Mouse (Mus musculus) heart, embryonic 14.5 days (tissue): ENCODE measurements around the gene Slc6a19. TPM values are rescaled to one million over a fixed set of nuclear protein-coding genes. Genes with fewer than 3 reads are reported as not detected.

Experiments used
- ATAC-seq: fragments of 200-750 bp; cut with Nextera tagmentation; 2 replicates; pipeline ENCODE4 v1.8.0; 2017; ENCODE audit warnings: low read depth, moderate TSS enrichment; ENCODE audit not compliant: insufficient number of reproducible peaks, insufficient read depth, low FRiP score
- H3K27ac ChIP-seq, 2 experiments: fragments of 200-500 bp in 1 of 2; fragments of 300-500 bp in 1 of 2; sonication (generic) in 1 of 2; replicated peaks in 1 of 2; 2 replicates each; pipeline ENCODE4 v1.5.1; 2012 to 2014; ENCODE audit warnings: low read depth in 2 of 2, low read length in 2 of 2, control low read depth in 1 of 2, mild to moderate bottlenecking in 1 of 2, mixed read lengths in 1 of 2; ENCODE audit not compliant: control insufficient read depth in 1 of 2, insufficient read depth in 1 of 2
- H3K27me3 ChIP-seq: fragments of 300-500 bp; sonication (generic); 2 replicates; pipeline ENCODE4 v1.6.1; 2014; ENCODE audit warnings: mild to moderate bottlenecking, low read length, control low read depth; ENCODE audit not compliant: control insufficient read depth, insufficient read depth
- H3K36me3 ChIP-seq: fragments of 300-500 bp; sonication (generic); 2 replicates; pipeline ENCODE4 v1.6.1; 2014; ENCODE audit warnings: mild to moderate bottlenecking, control low read depth, low read length, mixed read lengths; ENCODE audit not compliant: control insufficient read depth, insufficient read depth
- H3K4me1 ChIP-seq, 2 experiments: fragments of 200-500 bp in 1 of 2; fragments of 300-500 bp in 1 of 2; sonication (generic) in 1 of 2; 2 replicates each; pipeline ENCODE4 v1.6.1; 2012 to 2014; ENCODE audit warnings: low read length in 2 of 2, control low read depth in 1 of 2, mixed read lengths in 1 of 2; ENCODE audit not compliant: control insufficient read depth in 2 of 2, insufficient read depth in 2 of 2
- H3K4me2 ChIP-seq: fragments of 300-500 bp; sonication (generic); 2 replicates; pipeline ENCODE4 v1.6.1; 2014; ENCODE audit warnings: mild to moderate bottlenecking, low read length
- H3K4me3 ChIP-seq, 2 experiments: fragments of 200-500 bp in 1 of 2; fragments of 300-500 bp in 1 of 2; sonication (generic) in 1 of 2; 2 replicates each; pipeline ENCODE4 v1.5.1; 2012 to 2014; ENCODE audit warnings: low read length in 2 of 2, mild to moderate bottlenecking in 2 of 2, control low read depth in 1 of 2, low read depth in 1 of 2, moderate library complexity in 1 of 2; ENCODE audit not compliant: control insufficient read depth in 1 of 2, insufficient read depth in 1 of 2
- H3K9ac ChIP-seq: fragments of 300-500 bp; sonication (generic); 2 replicates; pipeline ENCODE4 v1.6.1; 2014; ENCODE audit warnings: mild to moderate bottlenecking, low read length
- H3K9me3 ChIP-seq: fragments of 300-500 bp; sonication (generic); 2 replicates; pipeline ENCODE4 v1.6.1; 2016; ENCODE audit warnings: low read length, control low read depth; ENCODE audit not compliant: control insufficient read depth
- WGBS: fragments of 180-500 bp; shearing (Covaris S2); extraction: QIAGEN DNeasy Blood & Tissue Kit; methylation state at CpG from one replicate; pipeline ENCODE4 v1.1.7; 2014; 5-methylcytosine and 5-hydroxymethylcytosine counted together
- polyA plus RNA-seq: library from polyadenylated mRNA; unstranded; fragments of >200 nt; fragmentation: Nextera tagmentation; extraction: Ambion mirVana; gene quantifications from 2 replicates; pipeline ENCODE4 v1.2.1, GENCODE M21; 2014

The Slc6a19 gene
- polyA plus RNA-seq, 1 experiment from 2014 or later = not detected

- Histone ChIP-seq H3K4me3 (no peak overlapping the region), H3K36me3 (no peaks in the 10 kb centered on the region), H3K9ac (no peak overlapping the region), H3K9me3 (no peaks in the 10 kb centered on the region), H3K4me2 (no peak overlapping the region), H3K4me1 (no peaks in the 10 kb centered on the region), H3K27ac (no peak overlapping the region), H3K27me3 (no peaks in the 10 kb centered on the region)
- 30% methylated on average over 2 of the region's 2 CpGs for WGBS
- ATAC-seq = no peak
These were observed 45.7 kb downstream of the Slc6a19 start for GRCm38 (mm10) chr13:73658953-73659352.

GRCm38 (mm10) chr13:73654976-73655375, 49.7 kb downstream of the Slc6a19 start:
- Histone ChIP-seq H3K4me2 (no peak overlapping the region), H3K27me3 (no peaks in the 10 kb centered on the region), H3K27ac (no peak overlapping the region), H3K4me3 (no peak overlapping the region), H3K9ac (no peak overlapping the region), H3K9me3 (no peaks in the 10 kb centered on the region), H3K36me3 (no peaks in the 10 kb centered on the region), H3K4me1 (no peaks in the 10 kb centered on the region)
- no peak for ATAC-seq
- WGBS = 67% methylated on average over 3 of the region's 3 CpGs

GRCm38 (mm10) chr13:73653266-73653665, 51.4 kb downstream of the Slc6a19 start:
- Histone ChIP-seq H3K4me2 (no peak overlapping the region), H3K27me3 (no peaks in the 10 kb centered on the region), H3K27ac (no peak overlapping the region), H3K9me3 (no peaks in the 10 kb centered on the region), H3K4me3 (no peak overlapping the region), H3K36me3 (no peaks in the 10 kb centered on the region), H3K9ac (no peak overlapping the region), H3K4me1 (no peaks in the 10 kb centered on the region)
- ATAC-seq = no peak
- WGBS = 76% methylated on average over 3 of the region's 3 CpGs

- no peak overlapping the region for H3K4me2 ChIP-seq
- no peaks in the 10 kb centered on the region for H3K27me3 ChIP-seq
- H3K27ac ChIP-seq = no peak overlapping the region
- no peak for ATAC-seq
- no peak overlapping the region for H3K9ac ChIP-seq
- H3K36me3 ChIP-seq = 0 out of 2 replicates have a peak, but pooled peaks cover 8% of the 10 kb centered on the region
- no peaks in the 10 kb centered on the region for H3K9me3 ChIP-seq
- H3K4me3 ChIP-seq = no peak overlapping the region
- 31% methylated on average over 6 of the region's 6 CpGs for WGBS
- H3K4me1 ChIP-seq = no peaks in the 10 kb centered on the region
These were observed 58.1 kb downstream of the Slc6a19 start for GRCm38 (mm10) chr13:73646397-73647087.

- H3K4me3 ChIP-seq = no peak overlapping the region
- H3K9ac ChIP-seq = no peak overlapping the region
- 0 out of 2 replicates have a peak, but pooled peaks cover 8% of the 10 kb centered on the region for H3K36me3 ChIP-seq
- no peak for ATAC-seq
- no peak overlapping the region for H3K4me2 ChIP-seq
- H3K4me1 ChIP-seq = no peaks in the 10 kb centered on the region
- WGBS = 78% methylated on average over 4 of the region's 4 CpGs
- no peaks in the 10 kb centered on the region for H3K9me3 ChIP-seq
- H3K27ac ChIP-seq = no peak overlapping the region
- no peaks in the 10 kb centered on the region for H3K27me3 ChIP-seq
These were observed 63.4 kb downstream of the Slc6a19 start for GRCm38 (mm10) chr13:73641296-73641695.

- WGBS = 74% methylated on average over 5 of the region's 6 CpGs
- Histone ChIP-seq H3K36me3 (0 out of 2 replicates have a peak, but pooled peaks cover 7% of the 10 kb centered on the region), H3K27ac (no peak overlapping the region), H3K9ac (no peak overlapping the region), H3K27me3 (no peaks in the 10 kb centered on the region), H3K9me3 (no peaks in the 10 kb centered on the region), H3K4me2 (no peak overlapping the region), H3K4me3 (no peak overlapping the region), H3K4me1 (no peaks in the 10 kb centered on the region)
- no peak for ATAC-seq
These were observed 66.8 kb downstream of the Slc6a19 start for GRCm38 (mm10) chr13:73637826-73638225.

GRCm38 (mm10) chr13:73631837-73632236, 72.8 kb downstream of the Slc6a19 start:
- 89% methylated on average over 3 of the region's 3 CpGs for WGBS
- no peak overlapping the region for H3K9ac ChIP-seq
- H3K27me3 ChIP-seq = no peaks in the 10 kb centered on the region
- H3K4me1 ChIP-seq = peaks cover 5 to 8% of the 10 kb centered on the region in 2 experiments; a peak in 2 of 4 replicates
- H3K9me3 ChIP-seq = no peaks in the 10 kb centered on the region
- H3K36me3 ChIP-seq = 0 out of 2 replicates have a peak, but pooled peaks cover 7% of the 10 kb centered on the region
- no peak for ATAC-seq
- H3K4me2 ChIP-seq = no peak overlapping the region
- no peak overlapping the region for H3K4me3 ChIP-seq
- no peak overlapping the region for H3K27ac ChIP-seq
